In the genomic region with DNA sequence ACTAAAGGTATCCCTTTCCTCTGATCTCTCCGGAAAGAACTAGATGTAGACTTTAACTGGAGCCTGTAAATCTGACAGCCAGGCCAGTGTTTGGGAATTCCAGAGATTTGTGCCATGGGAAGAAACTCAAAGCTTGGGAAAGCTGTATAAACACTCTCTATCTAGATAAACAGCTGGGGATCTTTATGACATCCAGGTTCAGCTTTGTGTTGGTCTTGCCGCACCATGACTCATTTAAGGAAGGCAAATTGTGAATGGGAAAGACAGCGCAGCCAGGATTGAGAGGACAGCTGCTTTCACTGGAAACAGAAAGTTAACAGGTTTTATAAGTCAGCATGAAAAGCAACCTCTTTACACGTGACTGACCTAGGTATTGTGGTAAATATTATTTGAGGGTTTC, we compare ENCODE assay signal across 27 mouse cellular contexts. TPM values are rescaled to one million over a fixed set of nuclear protein-coding genes. Genes with fewer than 3 reads are reported as not detected.
DNase-seq lines count a peak whose midpoint lies in the region; ATAC-seq and TF ChIP-seq lines count a peak whose summit lies in the region.
"Had no signal": no experiment of that assay in that cellular context is flagged by ENCODE, and none has a peak within 500 bp of the region (broad histone marks: within the 10 kb centered on the region; RNA-seq: fewer than 3 reads in every experiment).

No protein-coding gene starts in this region.

- peaks cover 22% of the 10 kb centered on the region for H3K4me1 ChIP-seq in kidney, postnatal 0 days (replicated peaks; ENCODE audit: insufficient read depth, low read length)
- H3K4me1 ChIP-seq: forebrain, embryonic 15.5 days; liver, embryonic 12.5 days; midbrain, embryonic 12.5 days had no signal

- H3K36me3 ChIP-seq in kidney, postnatal 0 days (ENCODE audit: insufficient read depth, low read length) = no peaks in the 10 kb centered on the region
- H3K36me3 ChIP-seq: embryonic facial prominence, embryonic 12.5 days; forebrain, embryonic 15.5 days; G1E; liver, embryonic 12.5 days; lung, embryonic 15.5 days; midbrain, embryonic 12.5 days; neural tube, embryonic 12.5 days had no signal

- DNase-seq in embryo, embryonic 10 days (ENCODE audit: low spot score) = peak; percentile 28
- no peak for DNase-seq in embryo, embryonic 9.5 days (ENCODE audit: extremely low spot score)
- DNase-seq in kidney, postnatal 0 days (ENCODE audit: low spot score) = peak; percentile 53
- no peak for DNase-seq in kidney, postnatal 14 days
- DNase-seq in embryo, embryonic 11 days = peak; percentile 34
- peak; percentile 54 for DNase-seq in mesoderm, embryonic 11.5 days (ENCODE audit: low read depth, low spot score)
- no peak for DNase-seq in right cerebral cortex, adult 18-20 months
- DNase-seq: adrenal gland, postnatal 36 days; cerebellum, adult 11-12 months; cerebellum, postnatal 14 days; gastrocnemius, postnatal 14 days; heart, postnatal 4 days; thymus, adult 18-20 months; thymus, postnatal 4 days had no signal

- H3K9ac ChIP-seq in kidney, postnatal 0 days (ENCODE audit: low read depth, low read length) = no peak overlapping the region
- H3K9ac ChIP-seq: embryonic facial prominence, embryonic 12.5 days; forebrain, embryonic 15.5 days; liver, embryonic 12.5 days; lung, embryonic 15.5 days; midbrain, embryonic 12.5 days; neural tube, embryonic 12.5 days had no signal

- H3K4me3 ChIP-seq in kidney, postnatal 0 days (replicated peaks; ENCODE audit: low read depth, low read length) = no peak overlapping the region
- H3K4me3 ChIP-seq: embryonic facial prominence, embryonic 12.5 days; forebrain, embryonic 15.5 days; layer of hippocampus, adult 2 months; liver, embryonic 12.5 days; lung, embryonic 15.5 days; midbrain, embryonic 12.5 days; neural tube, embryonic 12.5 days had no signal

- ATAC-seq in kidney, postnatal 0 days (replicated peaks; ENCODE audit: low FRiP score, low read depth) = no peak
- ATAC-seq in inflammation-experienced regulatory T-cells, adult 6 months = no peak
- ATAC-seq: CD4-positive, CD25-positive, alpha-beta regulatory T cell, adult 4 months; forebrain, embryonic 15.5 days; hindbrain, embryonic 16.5 days; liver, embryonic 12.5 days had no signal

- no peaks in the 10 kb centered on the region for H3K27me3 ChIP-seq in kidney, postnatal 0 days (ENCODE audit: insufficient read depth, low read length)
- H3K27me3 ChIP-seq: embryonic facial prominence, embryonic 12.5 days; forebrain, embryonic 15.5 days; liver, embryonic 12.5 days; lung, embryonic 15.5 days; midbrain, embryonic 12.5 days; neural tube, embryonic 12.5 days had no signal

- no peaks in the 10 kb centered on the region for H3K9me3 ChIP-seq in kidney, postnatal 0 days (replicated peaks; ENCODE audit: low read length)
- H3K9me3 ChIP-seq: embryonic facial prominence, embryonic 12.5 days; forebrain, embryonic 15.5 days; G1E; liver, embryonic 12.5 days; lung, embryonic 15.5 days; midbrain, embryonic 12.5 days; neural tube, embryonic 12.5 days had no signal

- H3K27ac ChIP-seq in kidney, postnatal 0 days = 0 out of 2 replicates have a peak overlapping the region, but pooled peaks have one; percentile 42
- H3K27ac ChIP-seq: embryonic facial prominence, embryonic 12.5 days; forebrain, embryonic 15.5 days; layer of hippocampus, adult 2 months; liver, embryonic 12.5 days; lung, embryonic 15.5 days; midbrain, embryonic 12.5 days; neural tube, embryonic 12.5 days had no signal

- WGBS in kidney, postnatal 0 days = 23% methylated on average over 4 of the region's 4 CpGs

- no peak for TF ChIP-seq CTCF in kidney, postnatal 0 days (IDR thresholded peaks at IDR 0.05; ENCODE audit: low read depth)

- no peak overlapping the region for H3K4me2 ChIP-seq in kidney, postnatal 0 days (ENCODE audit: low read length)
- H3K4me2 ChIP-seq: embryonic facial prominence, embryonic 12.5 days; forebrain, embryonic 15.5 days; heart, embryonic 11.5 days; liver, embryonic 12.5 days; lung, embryonic 15.5 days; midbrain, embryonic 12.5 days; neural tube, embryonic 12.5 days had no signal

RNA-seq across cellular contexts. Expression of a gene that starts 11.7 kb away (rescaled TPM):
- not detected in 2 replicates for polyA plus RNA-seq in kidney, postnatal 0 days (2015; fragmentation: Nextera tagmentation; extraction: Ambion mirVana)
- polyA plus RNA-seq in inflammation-experienced regulatory T-cells, adult 6 months (2017; shearing (Covaris generic)) = not detected
- polyA plus RNA-seq: CD4-positive, CD25-positive, alpha-beta regulatory T cell, adult 4 months; embryonic facial prominence, embryonic 12.5 days; forebrain, embryonic 15.5 days; G1E; heart, embryonic 11.5 days; hindbrain, embryonic 16.5 days; kidney, embryonic 14.5 days; liver, embryonic 12.5 days; lung, embryonic 15.5 days; midbrain, embryonic 12.5 days; neural tube, embryonic 12.5 days had no signal

RNA-seq across cellular contexts. Expression of a gene that starts 12.8 kb away (rescaled TPM):
- polyA plus RNA-seq in kidney, postnatal 0 days (2015; fragmentation: Nextera tagmentation; extraction: Ambion mirVana) = 115 and 128 TPM in 2 replicates
- polyA plus RNA-seq in inflammation-experienced regulatory T-cells, adult 6 months (2017; shearing (Covaris generic)) = not detected
- polyA plus RNA-seq: CD4-positive, CD25-positive, alpha-beta regulatory T cell, adult 4 months; G1E had no signal

Comparison
In these comparisons a context has a peak if more than half of its experiments do, and no peak if none do; other contexts are left out.
1. DNase-seq: peak in embryo, embryonic 10 days (single experiment), kidney, postnatal 0 days (single experiment), embryo, embryonic 11 days (single experiment) and mesoderm, embryonic 11.5 days (single experiment); none in embryo, embryonic 9.5 days (single experiment), kidney, postnatal 14 days (single experiment) and right cerebral cortex, adult 18-20 months (single experiment).
2. RNA of a gene that starts 12.8 kb away (polyA plus RNA-seq): 115 to 128 TPM in kidney, postnatal 0 days; not detected in inflammation-experienced regulatory T-cells, adult 6 months; every median in the first group is over 100 times any median in the second.